Mouse (Mus musculus) heart, embryonic 11.5 days (tissue): ENCODE results near the gene Kirrel3. TPM values are rescaled to one million over a fixed set of nuclear protein-coding genes. Genes with fewer than 3 reads are reported as not detected.

ENCODE experiments used
- ATAC-seq: fragments of 200-750 bp; cut with Nextera tagmentation; replicated peaks from 2 replicates; pipeline ENCODE4 v1.8.0; 2017; ENCODE audit warnings: moderate library complexity; ENCODE audit not compliant: insufficient number of reproducible peaks, low FRiP score, low TSS enrichment
- H3K27ac ChIP-seq: fragments of 300-500 bp; sonication (generic); 2 replicates; pipeline ENCODE4 v1.5.1; 2014; ENCODE audit warnings: mild to moderate bottlenecking, low read depth, low read length
- H3K27me3 ChIP-seq: fragments of 300-500 bp; sonication (generic); 2 replicates; pipeline ENCODE4 v1.6.1; 2014; ENCODE audit warnings: mild to moderate bottlenecking, low read length, mixed read lengths; ENCODE audit not compliant: control insufficient read depth, insufficient read depth
- H3K36me3 ChIP-seq: fragments of 300-500 bp; sonication (generic); 2 replicates; pipeline ENCODE4 v1.6.1; 2014; ENCODE audit warnings: mild to moderate bottlenecking, low read length, moderate library complexity, mixed read lengths; ENCODE audit not compliant: control insufficient read depth, insufficient read depth
- H3K4me1 ChIP-seq: fragments of 300-500 bp; sonication (generic); 2 replicates; pipeline ENCODE4 v1.6.1; 2014; ENCODE audit warnings: low read length; ENCODE audit not compliant: control insufficient read depth, insufficient read depth
- H3K4me2 ChIP-seq: fragments of 300-500 bp; sonication (generic); 2 replicates; pipeline ENCODE4 v1.6.1; 2014; ENCODE audit warnings: mild to moderate bottlenecking, moderate library complexity
- H3K4me3 ChIP-seq: fragments of 300-500 bp; sonication (generic); 2 replicates; pipeline ENCODE4 v1.5.1; 2014; ENCODE audit warnings: low read depth, low read length
- H3K9ac ChIP-seq: fragments of 300-500 bp; sonication (generic); 2 replicates; pipeline ENCODE4 v1.6.1; 2014; ENCODE audit warnings: mild to moderate bottlenecking, low read depth, low read length, moderate library complexity
- H3K9me3 ChIP-seq: fragments of 300-500 bp; sonication (generic); replicated peaks from 2 replicates; pipeline ENCODE4 v1.6.1; 2016; ENCODE audit warnings: low read length; ENCODE audit not compliant: control insufficient read depth
- WGBS: fragments of 180-500 bp; shearing (Covaris S2); extraction: QIAGEN DNeasy Blood & Tissue Kit; methylation state at CpG from one replicate; pipeline ENCODE4 v1.1.7; 2014; ENCODE audit not compliant: insufficient replicate concordance; 5-methylcytosine and 5-hydroxymethylcytosine counted together
- polyA plus RNA-seq: library from polyadenylated mRNA; unstranded; fragments of >200 nt; fragmentation: Nextera tagmentation; extraction: Ambion mirVana; gene quantifications from 2 replicates; pipeline ENCODE4 v1.2.1, GENCODE M21; 2014

Gene Kirrel3
- polyA plus RNA-seq, 1 experiment from 2014 or later, result 1.0 TPM

DNA sequence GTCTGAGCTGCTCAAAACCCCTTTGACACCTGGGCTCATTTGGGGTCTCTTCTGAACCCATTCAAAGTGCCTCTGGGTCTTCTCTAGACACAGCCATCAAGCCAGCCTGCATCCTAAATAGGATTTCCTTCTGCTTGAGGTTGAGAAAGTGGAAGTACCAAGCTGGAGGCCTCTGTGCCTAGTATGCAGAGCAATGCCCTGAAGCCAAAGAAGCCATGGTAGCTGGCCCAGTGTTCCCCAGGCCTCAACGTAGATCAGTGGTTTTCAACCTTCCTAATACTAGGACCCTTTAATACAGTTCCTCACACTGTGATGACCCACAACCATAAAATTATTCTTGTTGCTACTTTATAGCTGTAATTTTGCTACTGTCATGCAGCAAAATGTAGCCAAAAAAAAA is 167.4 kb downstream of the Kirrel3 start:
- H3K4me3 ChIP-seq, result no peak overlapping the region
- H3K27ac ChIP-seq, result no peak overlapping the region
- H3K9me3 ChIP-seq, result no peaks in the 10 kb centered on the region
- ATAC-seq, result no peak
- H3K9ac ChIP-seq, result no peak overlapping the region
- H3K4me2 ChIP-seq, result no peak overlapping the region
- no peaks in the 10 kb centered on the region for H3K36me3 ChIP-seq
- 73% methylated on average over 1 of the region's 1 CpGs for WGBS
- no peaks in the 10 kb centered on the region; the same call in 1 of the 2 replicates for H3K4me1 ChIP-seq
- no peaks in the 10 kb centered on the region for H3K27me3 ChIP-seq

DNA sequence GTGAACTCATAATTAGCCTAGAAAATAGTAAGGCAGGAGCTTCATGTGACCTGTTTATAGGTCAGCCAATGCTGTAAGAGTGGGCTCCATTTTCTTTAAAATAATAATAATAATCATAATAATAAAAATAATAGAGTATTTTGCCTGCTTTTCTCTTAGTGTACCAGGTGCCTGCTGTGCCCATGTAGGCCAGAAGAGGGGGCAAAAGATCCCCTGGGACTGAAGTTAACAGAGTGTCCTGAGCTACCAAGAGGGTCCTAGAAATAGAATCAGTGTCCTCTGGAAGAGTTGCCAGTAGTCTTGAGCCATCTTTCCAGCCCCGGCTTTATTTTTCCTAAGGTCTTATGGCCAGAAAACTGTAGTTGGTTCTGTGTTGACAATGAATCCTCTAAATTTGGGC is 174.9 kb downstream of the Kirrel3 start:
- WGBS, result 66% methylated on average over 1 of the region's 1 CpGs
- Histone ChIP-seq H3K36me3 (no peaks in the 10 kb centered on the region), H3K27me3 (no peaks in the 10 kb centered on the region), H3K4me1 (no peaks in the 10 kb centered on the region), H3K4me2 (no peak overlapping the region), H3K27ac (no peak overlapping the region), H3K4me3 (no peak overlapping the region), H3K9ac (no peak overlapping the region), H3K9me3 (no peaks in the 10 kb centered on the region)
- no peak for ATAC-seq

DNA sequence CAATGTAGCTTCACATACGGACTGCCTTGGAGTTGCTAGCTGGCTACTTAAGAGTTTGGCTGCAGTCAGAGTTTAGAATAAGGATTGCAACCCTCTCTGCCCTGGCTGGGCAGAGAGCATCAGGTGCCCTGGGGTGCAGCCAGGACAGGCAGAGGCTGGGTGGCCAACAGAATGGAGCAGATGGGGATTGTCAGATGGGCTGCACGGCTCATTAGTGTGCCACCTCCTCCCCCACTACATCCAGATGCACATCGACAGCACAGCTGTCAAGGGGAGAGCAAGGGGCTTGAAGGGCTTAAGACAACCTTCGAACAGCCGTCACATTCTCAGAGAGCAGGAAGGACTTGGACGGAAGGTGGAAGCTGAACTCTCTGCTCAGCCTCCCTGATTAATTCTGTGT is 177.7 kb downstream of the Kirrel3 start:
- 0 out of 2 replicates have a peak, but pooled peaks cover 3% of the 10 kb centered on the region for H3K27me3 ChIP-seq
- no peak overlapping the region for H3K4me3 ChIP-seq
- H3K9ac ChIP-seq, result no peak overlapping the region
- no peaks in the 10 kb centered on the region for H3K4me1 ChIP-seq
- H3K27ac ChIP-seq, result no peak overlapping the region
- 42% methylated on average over 6 of the region's 6 CpGs for WGBS
- no peaks in the 10 kb centered on the region for H3K36me3 ChIP-seq
- no peak for ATAC-seq
- H3K9me3 ChIP-seq, result no peaks in the 10 kb centered on the region
- no peak overlapping the region for H3K4me2 ChIP-seq

DNA sequence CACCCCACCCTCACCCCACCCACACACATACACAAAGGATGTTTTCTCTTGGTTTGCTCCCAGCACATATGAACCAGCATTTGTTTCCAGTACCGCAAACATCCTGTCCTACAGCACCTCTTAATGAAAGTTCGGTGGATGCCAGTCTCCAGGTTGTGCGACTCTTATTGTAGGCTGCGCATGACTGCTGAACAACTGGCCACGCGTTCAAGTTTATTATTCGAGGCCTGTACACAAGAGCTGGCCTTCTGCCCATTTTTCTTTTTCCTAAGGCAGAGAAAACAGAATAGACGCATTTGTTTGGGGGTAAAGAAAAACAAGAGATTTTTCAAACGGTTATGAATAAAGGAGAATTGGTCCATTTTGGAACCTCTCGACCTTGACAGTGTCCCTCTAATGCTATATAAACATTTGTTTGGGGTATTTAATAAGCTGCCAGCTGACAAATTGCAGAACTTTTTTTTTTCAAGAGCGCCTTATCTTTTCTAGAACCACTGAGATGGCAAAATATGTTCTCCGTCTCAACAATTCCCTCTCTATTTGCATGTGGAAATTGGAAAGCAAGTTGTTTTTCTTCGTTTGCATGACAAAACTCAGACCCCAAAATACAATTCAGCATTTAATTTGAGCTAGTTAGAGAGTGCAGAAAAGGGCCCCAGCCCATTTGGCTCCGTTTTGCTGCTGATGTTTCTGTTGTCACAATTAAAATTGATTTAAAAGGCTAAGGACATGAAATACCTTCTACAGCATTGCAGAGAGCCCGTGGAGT is 179.9 kb downstream of the Kirrel3 start:
- ATAC-seq, result no peak
- no peaks in the 10 kb centered on the region for H3K9me3 ChIP-seq
- H3K27ac ChIP-seq, result no peak overlapping the region
- no peak overlapping the region for H3K9ac ChIP-seq
- H3K4me2 ChIP-seq, result no peak overlapping the region
- H3K36me3 ChIP-seq, result no peaks in the 10 kb centered on the region
- H3K27me3 ChIP-seq, result 0 out of 2 replicates have a peak, but pooled peaks cover 3% of the 10 kb centered on the region
- no peak overlapping the region for H3K4me3 ChIP-seq
- 76% methylated on average over 15 of the region's 15 CpGs for WGBS
- no peaks in the 10 kb centered on the region for H3K4me1 ChIP-seq

DNA sequence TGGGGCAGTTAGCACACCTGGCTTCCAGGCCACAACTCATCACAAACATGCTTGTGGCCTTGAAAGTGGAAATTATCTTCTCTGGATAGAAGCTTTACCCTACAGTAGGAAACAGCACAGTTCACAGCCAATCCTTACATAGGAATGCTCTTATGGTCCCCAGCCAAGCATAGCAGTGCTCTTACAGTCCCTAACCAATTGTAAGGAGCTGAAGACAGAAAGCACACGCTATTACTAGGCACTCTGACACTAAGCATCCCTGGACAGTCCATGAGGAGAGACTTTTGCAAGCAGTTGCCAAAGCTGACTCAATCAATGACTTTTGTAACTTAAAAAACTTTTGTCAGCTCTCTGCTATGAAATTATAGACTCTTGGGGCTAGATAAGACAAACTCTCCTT is 181.5 kb downstream of the Kirrel3 start:
- H3K4me2 ChIP-seq, result no peak overlapping the region
- 58% methylated on average over 1 of the region's 1 CpGs for WGBS

DNA sequence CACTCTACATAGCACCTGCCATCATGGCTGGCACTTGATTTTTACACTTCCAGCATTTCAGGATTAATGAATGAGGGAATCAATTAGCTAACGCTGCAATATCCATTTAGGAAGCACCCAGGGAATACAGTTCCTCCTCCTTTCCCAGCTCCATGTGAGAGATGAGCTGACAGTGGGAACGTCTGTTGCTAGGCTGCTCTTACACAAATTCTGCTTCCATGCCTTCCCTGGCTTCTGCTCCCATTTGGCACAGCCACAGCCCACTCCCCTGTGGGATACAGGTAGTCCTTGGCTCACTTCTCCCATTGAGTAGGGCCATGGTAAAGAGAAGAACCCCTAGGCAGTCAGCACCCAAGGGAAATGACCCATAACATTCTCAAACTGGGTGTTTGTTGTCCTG is 185.2 kb downstream of the Kirrel3 start:
- Histone ChIP-seq H3K4me3 (no peak overlapping the region), H3K27ac (no peak overlapping the region), H3K36me3 (no peaks in the 10 kb centered on the region), H3K4me1 (no peaks in the 10 kb centered on the region), H3K4me2 (no peak overlapping the region), H3K9ac (no peak overlapping the region), H3K27me3 (0 out of 2 replicates have a peak, but pooled peaks cover 3% of the 10 kb centered on the region), H3K9me3 (no peaks in the 10 kb centered on the region)
- no peak for ATAC-seq
- 61% methylated on average over 2 of the region's 2 CpGs for WGBS

More for the DNA sequence above, 181.5 kb downstream of the Kirrel3 start:
- no peak overlapping the region for H3K4me3 ChIP-seq
- ATAC-seq, result no peak
- 0 out of 2 replicates have a peak, but pooled peaks cover 3% of the 10 kb centered on the region for H3K27me3 ChIP-seq
- no peak overlapping the region for H3K9ac ChIP-seq
- H3K4me1 ChIP-seq, result no peaks in the 10 kb centered on the region
- H3K36me3 ChIP-seq, result no peaks in the 10 kb centered on the region
- no peaks in the 10 kb centered on the region for H3K9me3 ChIP-seq
- H3K27ac ChIP-seq, result no peak overlapping the region

DNA sequence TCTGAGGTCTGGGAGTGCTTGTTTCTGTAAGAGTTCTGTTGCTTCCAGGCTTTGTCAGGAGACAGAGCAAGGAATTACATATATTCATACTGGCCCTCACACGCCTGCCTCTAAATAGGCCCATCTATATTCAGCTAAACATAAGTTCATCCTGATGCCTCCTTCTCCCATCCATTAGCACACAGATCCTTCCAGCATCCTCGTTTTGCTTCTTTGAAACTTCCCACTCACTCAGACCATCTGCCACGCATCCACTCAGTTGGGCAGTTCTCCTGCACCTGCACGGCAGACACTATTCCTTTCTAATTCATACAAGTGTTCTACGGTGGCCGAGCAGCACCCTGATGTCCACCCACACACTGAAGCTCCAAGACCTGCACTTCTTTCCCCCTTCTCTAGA is 201.1 kb downstream of the Kirrel3 start:
- H3K4me3 ChIP-seq, result no peak overlapping the region
- H3K9me3 ChIP-seq, result no peaks in the 10 kb centered on the region
- H3K27me3 ChIP-seq, result no peaks in the 10 kb centered on the region
- H3K36me3 ChIP-seq, result no peaks in the 10 kb centered on the region
- H3K4me1 ChIP-seq, result no peaks in the 10 kb centered on the region
- no peak overlapping the region for H3K9ac ChIP-seq
- no peak overlapping the region for H3K4me2 ChIP-seq
- no peak for ATAC-seq
- no peak overlapping the region for H3K27ac ChIP-seq
- WGBS, result 78% methylated on average over 6 of the region's 6 CpGs

DNA sequence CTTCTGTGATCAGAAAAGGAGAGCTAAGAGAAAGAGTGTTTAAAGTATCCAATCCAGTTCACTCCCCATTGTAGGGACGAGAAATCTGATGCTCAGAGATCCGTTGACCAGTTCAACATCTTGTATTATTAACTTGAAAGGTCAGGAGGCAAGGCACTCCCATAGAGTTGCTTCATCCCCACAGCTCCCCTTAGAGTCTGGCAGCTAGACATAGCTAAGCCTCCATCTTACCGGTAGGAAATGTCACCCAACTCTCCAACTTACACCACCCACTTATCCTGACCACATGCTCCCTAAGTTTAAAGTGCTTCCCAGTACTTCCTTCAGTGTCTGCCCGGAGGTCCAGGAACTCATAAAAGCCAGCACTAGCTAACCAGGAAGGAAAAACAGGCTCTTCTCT is 202.7 kb downstream of the Kirrel3 start:
- ATAC-seq, result no peak
- Histone ChIP-seq H3K9ac (no peak overlapping the region), H3K4me3 (no peak overlapping the region), H3K27ac (no peak overlapping the region), H3K4me2 (no peak overlapping the region), H3K36me3 (no peaks in the 10 kb centered on the region), H3K9me3 (no peaks in the 10 kb centered on the region), H3K4me1 (no peaks in the 10 kb centered on the region), H3K27me3 (no peaks in the 10 kb centered on the region)
- WGBS, result 45% methylated on average over 4 of the region's 4 CpGs

DNA sequence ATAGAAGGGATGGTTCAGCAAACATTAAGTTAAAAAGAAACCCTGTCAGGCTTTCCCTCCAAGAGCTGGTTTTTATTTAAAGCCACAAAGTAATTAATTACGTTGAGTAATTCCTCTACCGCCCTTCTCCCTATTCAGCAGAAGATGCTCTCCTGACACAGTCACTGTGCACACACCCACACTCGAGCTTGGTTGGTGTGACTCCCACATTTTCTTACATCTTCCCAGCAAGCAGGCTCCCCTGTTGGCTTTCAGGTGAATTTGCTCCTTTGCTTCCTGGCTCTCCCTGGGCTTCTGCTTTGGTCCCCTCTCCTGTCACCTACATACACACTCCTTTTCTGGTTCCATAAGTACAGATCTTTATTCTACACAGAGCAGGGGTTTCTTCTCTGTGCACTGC is 203.7 kb downstream of the Kirrel3 start:
- 66% methylated on average over 3 of the region's 3 CpGs for WGBS
- H3K27me3 ChIP-seq, result no peaks in the 10 kb centered on the region
- no peaks in the 10 kb centered on the region for H3K9me3 ChIP-seq
- no peak overlapping the region for H3K4me2 ChIP-seq
- H3K36me3 ChIP-seq, result no peaks in the 10 kb centered on the region
- no peak overlapping the region for H3K4me3 ChIP-seq
- no peak for ATAC-seq
- no peak overlapping the region for H3K27ac ChIP-seq
- H3K4me1 ChIP-seq, result no peaks in the 10 kb centered on the region
- no peak overlapping the region for H3K9ac ChIP-seq
